Mouse (Mus musculus) heart, postnatal 0 days (tissue): Measurements from ENCODE around the gene Med1.

Experiments used
- CTCF ChIP-seq: IDR thresholded peaks from 2 replicates; pipeline ENCODE4 v1.5.1; 2016; ENCODE audit warnings: antibody characterized with exemption, control low read depth, low read depth
- EP300 ChIP-seq: IDR thresholded peaks from 2 replicates; pipeline ENCODE4 v1.6.1; 2016; ENCODE audit warnings: antibody characterized with exemption, low read depth

GRCm38 (mm10) chr11:98238416-98238815 lies 45.3 kb upstream of the Med1 start:
- no peak for TF ChIP-seq CTCF
- no peak for TF ChIP-seq EP300
